Mouse (Mus musculus): Measurements from ENCODE around the gene Fbxw4. TPM values are rescaled to one million over a fixed set of nuclear protein-coding genes. Genes with fewer than 3 reads are reported as not detected.
A peak's percentile ranks its signal among the peaks of the same experiment; 100 is the strongest.
"Not testable (repeated sequence)": the region's sequence is repeated elsewhere in the genome, so short reads cannot be mapped to it uniquely, and the experiment has no call there.

The Fbxw4 gene
- polyA plus RNA-seq, 1 experiment = 43.0 TPM

- no peaks in the 10 kb centered on the region for H3K27me3 ChIP-seq (replicated peaks; ENCODE audit: control insufficient read depth, insufficient read depth, low read length)
- no peak overlapping the region for H3K27ac ChIP-seq (ENCODE audit: insufficient read depth, low read depth, low read length)
- DNase-seq = no peak
- TF ChIP-seq CTCF (conservative IDR thresholded peaks at IDR 0.05; ENCODE audit: insufficient read depth, insufficient read length, low read depth, low read length) (no peak), POLR2A (IDR thresholded peaks at IDR 0.05; ENCODE audit: low read depth, low read length) (no peak)
- H3K36me3 ChIP-seq (ENCODE audit: control insufficient read depth, insufficient read depth, low read length) = no peaks in the 10 kb centered on the region
- 77% methylated on average over 8 of the region's 8 CpGs for WGBS
- H3K4me1 ChIP-seq (ENCODE audit: control insufficient read depth, insufficient read depth, low read length) = peaks cover 17% of the 10 kb centered on the region
- H3K4me3 ChIP-seq (ENCODE audit: insufficient read depth, low read depth, low read length) = no peak overlapping the region
Measured at GRCm38 (mm10) chr19:45655870-45656269, 4.2 kb downstream of the Fbxw4 start.

GRCm38 (mm10) chr19:45653986-45654385 is 6.1 kb downstream of the Fbxw4 start:
- DNase-seq = no peak
- Histone ChIP-seq H3K27ac (ENCODE audit: insufficient read depth, low read depth, low read length) (no peak overlapping the region), H3K4me1 (ENCODE audit: control insufficient read depth, insufficient read depth, low read length) (peaks cover 14% of the 10 kb centered on the region), H3K36me3 (ENCODE audit: control insufficient read depth, insufficient read depth, low read length) (no peaks in the 10 kb centered on the region), H3K27me3 (replicated peaks; ENCODE audit: control insufficient read depth, insufficient read depth, low read length) (no peaks in the 10 kb centered on the region), H3K4me3 (ENCODE audit: insufficient read depth, low read depth, low read length) (no peak overlapping the region)
- 82% methylated on average over 6 of the region's 6 CpGs for WGBS
- no peak for TF ChIP-seq POLR2A (IDR thresholded peaks at IDR 0.05; ENCODE audit: low read depth, low read length)
- TF ChIP-seq CTCF (conservative IDR thresholded peaks at IDR 0.05; ENCODE audit: insufficient read depth, insufficient read length, low read depth, low read length) = no peak

- 49% methylated on average over 15 of the region's 15 CpGs for WGBS
- peaks cover 12% of the 10 kb centered on the region for H3K4me1 ChIP-seq (ENCODE audit: control insufficient read depth, insufficient read depth, low read length)
- H3K27me3 ChIP-seq (replicated peaks; ENCODE audit: control insufficient read depth, insufficient read depth, low read length) = no peaks in the 10 kb centered on the region
- no peak overlapping the region for H3K4me3 ChIP-seq (ENCODE audit: insufficient read depth, low read depth, low read length)
- TF ChIP-seq CTCF (conservative IDR thresholded peaks at IDR 0.05; ENCODE audit: insufficient read depth, insufficient read length, low read depth, low read length) = no peak
- TF ChIP-seq POLR2A (IDR thresholded peaks at IDR 0.05; ENCODE audit: low read depth, low read length) = no peak
- H3K27ac ChIP-seq (ENCODE audit: insufficient read depth, low read depth, low read length) = no peak overlapping the region
- no peaks in the 10 kb centered on the region for H3K36me3 ChIP-seq (ENCODE audit: control insufficient read depth, insufficient read depth, low read length)
- DNase-seq = peak; percentile 11
Measured at GRCm38 (mm10) chr19:45652286-45652988, 7.7 kb downstream of the Fbxw4 start.

- Histone ChIP-seq H3K27ac (ENCODE audit: insufficient read depth, low read depth, low read length) (no peak overlapping the region), H3K4me1 (ENCODE audit: control insufficient read depth, insufficient read depth, low read length) (peaks cover 6% of the 10 kb centered on the region), H3K36me3 (ENCODE audit: control insufficient read depth, insufficient read depth, low read length) (no peaks in the 10 kb centered on the region), H3K4me3 (ENCODE audit: insufficient read depth, low read depth, low read length) (no peak overlapping the region), H3K27me3 (replicated peaks; ENCODE audit: control insufficient read depth, insufficient read depth, low read length) (no peaks in the 10 kb centered on the region)
- WGBS = 70% methylated on average over 8 of the region's 8 CpGs
- DNase-seq = no peak
- TF ChIP-seq POLR2A (IDR thresholded peaks at IDR 0.05; ENCODE audit: low read depth, low read length) (no peak), CTCF (conservative IDR thresholded peaks at IDR 0.05; ENCODE audit: insufficient read depth, insufficient read length, low read depth, low read length) (no peak)
Measured at GRCm38 (mm10) chr19:45651524-45651923, 8.6 kb downstream of the Fbxw4 start.

GRCm38 (mm10) chr19:45649776-45650175 is 10.3 kb downstream of the Fbxw4 start:
- no peak for TF ChIP-seq CTCF (conservative IDR thresholded peaks at IDR 0.05; ENCODE audit: insufficient read depth, insufficient read length, low read depth, low read length)
- no peak for TF ChIP-seq POLR2A (IDR thresholded peaks at IDR 0.05; ENCODE audit: low read depth, low read length)
- H3K4me1 ChIP-seq (ENCODE audit: control insufficient read depth, insufficient read depth, low read length) = peaks cover 3% of the 10 kb centered on the region; the same call in 1 of the 2 replicates
- H3K27me3 ChIP-seq (replicated peaks; ENCODE audit: control insufficient read depth, insufficient read depth, low read length) = no peaks in the 10 kb centered on the region
- no peak overlapping the region for H3K4me3 ChIP-seq (ENCODE audit: insufficient read depth, low read depth, low read length)
- peak; percentile 35 for DNase-seq
- 60% methylated on average over 4 of the region's 4 CpGs for WGBS
- no peaks in the 10 kb centered on the region for H3K36me3 ChIP-seq (ENCODE audit: control insufficient read depth, insufficient read depth, low read length)
- no peak overlapping the region for H3K27ac ChIP-seq (ENCODE audit: insufficient read depth, low read depth, low read length)

GRCm38 (mm10) chr19:45648469-45648868 is 11.6 kb downstream of the Fbxw4 start:
- H3K4me3 ChIP-seq (ENCODE audit: insufficient read depth, low read depth, low read length); H3K27me3 ChIP-seq (replicated peaks; ENCODE audit: control insufficient read depth, insufficient read depth, low read length); H3K4me1 ChIP-seq (ENCODE audit: control insufficient read depth, insufficient read depth, low read length); H3K27ac ChIP-seq (ENCODE audit: insufficient read depth, low read depth, low read length); DNase-seq; H3K36me3 ChIP-seq (ENCODE audit: control insufficient read depth, insufficient read depth, low read length): not testable (repeated sequence)
- WGBS = 91% methylated on average over 6 of the region's 6 CpGs

- TF ChIP-seq CTCF (conservative IDR thresholded peaks at IDR 0.05; ENCODE audit: insufficient read depth, insufficient read length, low read depth, low read length) (no peak), POLR2A (IDR thresholded peaks at IDR 0.05; ENCODE audit: low read depth, low read length) (no peak)
- H3K27me3 ChIP-seq (replicated peaks; ENCODE audit: control insufficient read depth, insufficient read depth, low read length) = no peaks in the 10 kb centered on the region
- no peak overlapping the region for H3K4me3 ChIP-seq (ENCODE audit: insufficient read depth, low read depth, low read length)
- DNase-seq = peak; percentile 11
- WGBS = 63% methylated on average over 4 of the region's 4 CpGs
- H3K4me1 ChIP-seq (ENCODE audit: control insufficient read depth, insufficient read depth, low read length) = no peaks in the 10 kb centered on the region
- H3K36me3 ChIP-seq (ENCODE audit: control insufficient read depth, insufficient read depth, low read length) = no peaks in the 10 kb centered on the region
- H3K27ac ChIP-seq (ENCODE audit: insufficient read depth, low read depth, low read length) = no peak overlapping the region
Measured at GRCm38 (mm10) chr19:45646866-45647265, 13.2 kb downstream of the Fbxw4 start.

Measured in kidney, adult 2 months (tissue).